Mouse (Mus musculus) erythroblast, embryonic 14.5 days (primary cell): ENCODE results near the gene Sccpdh.

Experiments
- GATA1 ChIP-seq: IDR thresholded peaks from 2 replicates; pipeline ENCODE4 v1.6.1; 2012; ENCODE audit warnings: low read length, inconsistent platforms, mixed read lengths
- TAL1 ChIP-seq: IDR thresholded peaks from 3 replicates; pipeline ENCODE4 v1.6.1; 2012; ENCODE audit warnings: low read length, inconsistent platforms, mixed read lengths

GRCm38 (mm10) chr1:179668836-179669537 lies 977 bp downstream of the Sccpdh start:
- TF ChIP-seq TAL1 (no peak), GATA1 (no peak)
